11 mouse cellular contexts compared by ENCODE assay signal in the genomic region with DNA sequence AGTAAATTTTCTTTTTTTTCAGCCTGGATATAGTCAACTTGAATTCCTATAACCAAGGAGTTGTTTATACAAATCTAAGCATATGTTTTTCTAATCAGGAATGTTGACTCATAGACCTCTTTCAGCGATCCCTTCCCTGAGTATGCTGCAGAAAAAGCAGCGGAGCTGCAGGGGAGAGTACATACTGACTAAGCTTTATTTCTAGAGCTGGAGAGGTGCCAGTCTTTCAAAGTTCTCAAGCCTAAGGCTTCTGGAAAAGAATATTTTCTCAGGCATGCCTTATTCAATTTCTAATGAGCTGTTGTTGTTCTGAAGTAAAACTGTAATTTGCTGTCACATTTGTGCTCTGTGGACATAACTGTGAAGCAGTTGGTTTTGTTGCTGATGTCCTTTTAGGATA.
DNase-seq lines count a peak whose midpoint lies in the region; ATAC-seq and TF ChIP-seq lines count a peak whose summit lies in the region.
"Had no signal": no experiment of that assay in that cellular context is flagged by ENCODE, and none has a peak within 500 bp of the region (broad histone marks: within the 10 kb centered on the region; RNA-seq: fewer than 3 reads in every experiment).

No protein-coding gene starts in this region.

- H3K4me3 ChIP-seq in hindbrain, embryonic 15.5 days = no peak overlapping the region
- no peak overlapping the region for H3K4me3 ChIP-seq in hindbrain, embryonic 10.5 days
- H3K4me3 ChIP-seq in heart, postnatal 0 days (ENCODE audit: low read depth, low read length) = no peak overlapping the region
- H3K4me3 ChIP-seq in stomach, postnatal 0 days (ENCODE audit: low read depth, low read length) = no peak overlapping the region
- H3K4me3 ChIP-seq: neural tube, embryonic 12.5 days had no signal

- TF ChIP-seq EP300 in heart, postnatal 0 days (IDR thresholded peaks at IDR 0.05; ENCODE audit: low read depth) = no peak
- TF ChIP-seq EP300 in stomach, postnatal 0 days (optimal IDR thresholded peaks at IDR 0.05) = no peak

- H3K4me2 ChIP-seq in hindbrain, embryonic 15.5 days = no peak overlapping the region
- H3K4me2 ChIP-seq in heart, postnatal 0 days (ENCODE audit: low read depth, low read length) = no peak overlapping the region; the same call in 1 of the 2 replicates
- H3K4me2 ChIP-seq in stomach, postnatal 0 days (replicated peaks; ENCODE audit: low read depth) = no peak overlapping the region
- H3K4me2 ChIP-seq: neural tube, embryonic 12.5 days had no signal

- no peak overlapping the region for H3K9ac ChIP-seq in hindbrain, embryonic 15.5 days
- no peak overlapping the region for H3K9ac ChIP-seq in heart, postnatal 0 days (replicated peaks; ENCODE audit: low read depth, low read length)
- no peak overlapping the region for H3K9ac ChIP-seq in stomach, postnatal 0 days (ENCODE audit: low read length)
- H3K9ac ChIP-seq: neural tube, embryonic 12.5 days had no signal

- peaks cover 20% of the 10 kb centered on the region for H3K4me1 ChIP-seq in hindbrain, embryonic 15.5 days (replicated peaks)
- 0 out of 2 replicates have a peak, but pooled peaks cover 2% of the 10 kb centered on the region for H3K4me1 ChIP-seq in hindbrain, embryonic 10.5 days (replicated peaks)
- peaks cover 41% of the 10 kb centered on the region for H3K4me1 ChIP-seq in heart, postnatal 0 days (ENCODE audit: control insufficient read depth, insufficient read depth)
- no peaks in the 10 kb centered on the region for H3K4me1 ChIP-seq in stomach, postnatal 0 days (replicated peaks; ENCODE audit: control insufficient read depth, insufficient read depth)

- no peaks in the 10 kb centered on the region for H3K36me3 ChIP-seq in hindbrain, embryonic 15.5 days
- peaks cover 12% of the 10 kb centered on the region for H3K36me3 ChIP-seq in hindbrain, embryonic 10.5 days
- H3K36me3 ChIP-seq in heart, postnatal 0 days (replicated peaks; ENCODE audit: control insufficient read depth, insufficient read depth, low read length) = no peaks in the 10 kb centered on the region
- H3K36me3 ChIP-seq in stomach, postnatal 0 days (ENCODE audit: control insufficient read depth, insufficient read depth, low read length) = no peaks in the 10 kb centered on the region
- H3K36me3 ChIP-seq: neural tube, embryonic 12.5 days had no signal

- no peak for DNase-seq in hindbrain, embryonic 10.5 days (ENCODE audit: low spot score)
- DNase-seq in retina, postnatal 1 day = peak; percentile 20
- DNase-seq in retina, embryonic 14.5 days (ENCODE audit: low spot score) = no peak
- peak; percentile 67 for DNase-seq in heart, postnatal 0 days (ENCODE audit: low spot score)
- DNase-seq in stomach, postnatal 0 days (ENCODE audit: low spot score) = no peak
- no peak for DNase-seq in spleen, postnatal 10 days (ENCODE audit: low spot score in 2 of 2)
- no peak for DNase-seq in cerebellum, postnatal 36 days
- DNase-seq: cerebellum, adult 11 months; gastrocnemius, postnatal 25 days had no signal

- 0 out of 2 replicates have a peak overlapping the region, but pooled peaks have one; percentile 20 for H3K27ac ChIP-seq in hindbrain, embryonic 15.5 days (replicated peaks)
- no peak overlapping the region for H3K27ac ChIP-seq in hindbrain, embryonic 10.5 days
- 0 out of 2 replicates have a peak overlapping the region, but pooled peaks have one; percentile 25 for H3K27ac ChIP-seq in heart, postnatal 0 days (ENCODE audit: low read depth)
- H3K27ac ChIP-seq in stomach, postnatal 0 days (replicated peaks) = no peak overlapping the region
- H3K27ac ChIP-seq: neural tube, embryonic 12.5 days had no signal

- no peak for ATAC-seq in hindbrain, embryonic 15.5 days (ENCODE audit: low FRiP score, low read depth)
- peak; percentile 62; the same call in 1 of the 2 replicates for ATAC-seq in heart, postnatal 0 days (ENCODE audit: insufficient read depth, low read depth)
- ATAC-seq in stomach, postnatal 0 days (ENCODE audit: low FRiP score, low TSS enrichment) = peak; percentile 68; the same call in 1 of the 2 replicates

- TF ChIP-seq CTCF in heart, postnatal 0 days (IDR thresholded peaks at IDR 0.05; ENCODE audit: low read depth) = no peak
- no peak for TF ChIP-seq CTCF in stomach, postnatal 0 days (IDR thresholded peaks at IDR 0.05; ENCODE audit: low read depth)

- WGBS in hindbrain, embryonic 15.5 days = 40% methylated on average over 2 of the region's 2 CpGs
- WGBS in hindbrain, embryonic 10.5 days = 68% methylated on average over 2 of the region's 2 CpGs
- WGBS in heart, postnatal 0 days = 9% methylated on average over 2 of the region's 2 CpGs
- 1% methylated on average over 2 of the region's 2 CpGs for WGBS in stomach, postnatal 0 days

- no peaks in the 10 kb centered on the region for H3K9me3 ChIP-seq in hindbrain, embryonic 15.5 days
- H3K9me3 ChIP-seq in hindbrain, embryonic 10.5 days = peaks cover 12% of the 10 kb centered on the region
- no peaks in the 10 kb centered on the region for H3K9me3 ChIP-seq in heart, postnatal 0 days (replicated peaks; ENCODE audit: control insufficient read depth, low read length)
- no peaks in the 10 kb centered on the region for H3K9me3 ChIP-seq in stomach, postnatal 0 days (ENCODE audit: control insufficient read depth, low read length)

- no peaks in the 10 kb centered on the region for H3K27me3 ChIP-seq in hindbrain, embryonic 15.5 days
- H3K27me3 ChIP-seq in hindbrain, embryonic 10.5 days (ENCODE audit: insufficient read depth, poor library complexity, severe bottlenecking) = no peaks in the 10 kb centered on the region
- no peaks in the 10 kb centered on the region for H3K27me3 ChIP-seq in heart, postnatal 0 days (ENCODE audit: control insufficient read depth, insufficient read depth, low read length)
- no peaks in the 10 kb centered on the region for H3K27me3 ChIP-seq in stomach, postnatal 0 days (ENCODE audit: control insufficient read depth, insufficient read depth, low read length)
- H3K27me3 ChIP-seq: neural tube, embryonic 12.5 days had no signal

Comparison
In these comparisons a context has a peak if more than half of its experiments do, and no peak if none do; other contexts are left out.
1. H3K27ac ChIP-seq: peak in hindbrain, embryonic 15.5 days (single experiment) and heart, postnatal 0 days (single experiment); none in hindbrain, embryonic 10.5 days (single experiment) and stomach, postnatal 0 days (single experiment).
2. DNase-seq: peak in retina, postnatal 1 day (single experiment) and heart, postnatal 0 days (single experiment); none in hindbrain, embryonic 10.5 days (single experiment), retina, embryonic 14.5 days (single experiment), stomach, postnatal 0 days (single experiment), spleen, postnatal 10 days (0 of 2) and cerebellum, postnatal 36 days (0 of 2).